Mouse (Mus musculus): Measurements from ENCODE around the gene Ssr3. TPM values are rescaled to one million over a fixed set of nuclear protein-coding genes. Genes with fewer than 3 reads are reported as not detected.

Ssr3 gene
- polyA plus RNA-seq, 1 experiment from 2014 or later, result 160 TPM

GRCm38 (mm10) chr3:65381094-65381493 is 11.3 kb downstream of the Ssr3 start:
- Histone ChIP-seq H3K4me1 (ENCODE audit: control insufficient read depth, insufficient read depth, low read length) (no peaks in the 10 kb centered on the region), H3K27ac (ENCODE audit: low read depth, low read length) (no peak overlapping the region), H3K4me2 (ENCODE audit: low read depth, low read length) (no peak overlapping the region), H3K27me3 (ENCODE audit: control insufficient read depth, insufficient read depth, low read length) (no peaks in the 10 kb centered on the region), H3K9ac (replicated peaks; ENCODE audit: low read depth, low read length) (no peak overlapping the region), H3K36me3 (ENCODE audit: control insufficient read depth, insufficient read depth, low read length) (peaks cover 39% of the 10 kb centered on the region), H3K9me3 (ENCODE audit: control insufficient read depth, low read length) (no peaks in the 10 kb centered on the region), H3K4me3 (ENCODE audit: low read depth, low read length) (no peak overlapping the region)
- 86% methylated on average over 4 of the region's 4 CpGs for WGBS
- no peak for ATAC-seq (ENCODE audit: low read depth)

- no peak overlapping the region for H3K27ac ChIP-seq (ENCODE audit: low read depth, low read length)
- H3K4me2 ChIP-seq (ENCODE audit: low read depth, low read length), result no peak overlapping the region
- peaks cover 34% of the 10 kb centered on the region for H3K36me3 ChIP-seq (ENCODE audit: control insufficient read depth, insufficient read depth, low read length)
- no peaks in the 10 kb centered on the region for H3K4me1 ChIP-seq (ENCODE audit: control insufficient read depth, insufficient read depth, low read length)
- no peak overlapping the region for H3K9ac ChIP-seq (replicated peaks; ENCODE audit: low read depth, low read length)
- ATAC-seq (ENCODE audit: low read depth), result 0 out of 2 replicates have a peak, but pooled peaks have one; percentile 49
- WGBS, result 74% methylated on average over 4 of the region's 4 CpGs
- H3K4me3 ChIP-seq (ENCODE audit: low read depth, low read length), result no peak overlapping the region
- no peaks in the 10 kb centered on the region for H3K27me3 ChIP-seq (ENCODE audit: control insufficient read depth, insufficient read depth, low read length)
- no peaks in the 10 kb centered on the region for H3K9me3 ChIP-seq (ENCODE audit: control insufficient read depth, low read length)
Observed at GRCm38 (mm10) chr3:65379884-65380539, 12.4 kb downstream of the Ssr3 start.

- no peak overlapping the region for H3K4me2 ChIP-seq (ENCODE audit: low read depth, low read length)
- no peak overlapping the region for H3K4me3 ChIP-seq (ENCODE audit: low read depth, low read length)
- H3K36me3 ChIP-seq (ENCODE audit: control insufficient read depth, insufficient read depth, low read length), result peaks cover 30% of the 10 kb centered on the region
- H3K9ac ChIP-seq (replicated peaks; ENCODE audit: low read depth, low read length), result no peak overlapping the region
- no peaks in the 10 kb centered on the region for H3K9me3 ChIP-seq (ENCODE audit: control insufficient read depth, low read length)
- ATAC-seq (ENCODE audit: low read depth), result no peak
- H3K4me1 ChIP-seq (ENCODE audit: control insufficient read depth, insufficient read depth, low read length), result no peaks in the 10 kb centered on the region
- H3K27ac ChIP-seq (ENCODE audit: low read depth, low read length), result no peak overlapping the region
- H3K27me3 ChIP-seq (ENCODE audit: control insufficient read depth, insufficient read depth, low read length), result no peaks in the 10 kb centered on the region
Observed at GRCm38 (mm10) chr3:65378724-65379123, 13.7 kb downstream of the Ssr3 start.

GRCm38 (mm10) chr3:65374729-65375128 is 17.7 kb downstream of the Ssr3 start:
- Histone ChIP-seq H3K4me1 (ENCODE audit: control insufficient read depth, insufficient read depth, low read length) (no peaks in the 10 kb centered on the region), H3K9me3 (ENCODE audit: control insufficient read depth, low read length) (no peaks in the 10 kb centered on the region), H3K4me2 (ENCODE audit: low read depth, low read length) (no peak overlapping the region), H3K4me3 (ENCODE audit: low read depth, low read length) (no peak overlapping the region), H3K27me3 (ENCODE audit: control insufficient read depth, insufficient read depth, low read length) (no peaks in the 10 kb centered on the region), H3K36me3 (ENCODE audit: control insufficient read depth, insufficient read depth, low read length) (peaks cover 11% of the 10 kb centered on the region), H3K27ac (ENCODE audit: low read depth, low read length) (no peak overlapping the region), H3K9ac (replicated peaks; ENCODE audit: low read depth, low read length) (no peak overlapping the region)
- no peak for ATAC-seq (ENCODE audit: low read depth)
- WGBS, result 83% methylated on average over 3 of the region's 3 CpGs

- no peaks in the 10 kb centered on the region for H3K4me1 ChIP-seq (ENCODE audit: control insufficient read depth, insufficient read depth, low read length)
- H3K9me3 ChIP-seq (ENCODE audit: control insufficient read depth, low read length), result no peaks in the 10 kb centered on the region
- no peak overlapping the region for H3K9ac ChIP-seq (replicated peaks; ENCODE audit: low read depth, low read length)
- no peak for ATAC-seq (ENCODE audit: low read depth)
- H3K27ac ChIP-seq (ENCODE audit: low read depth, low read length), result no peak overlapping the region
- no peaks in the 10 kb centered on the region for H3K27me3 ChIP-seq (ENCODE audit: control insufficient read depth, insufficient read depth, low read length)
- H3K36me3 ChIP-seq (ENCODE audit: control insufficient read depth, insufficient read depth, low read length), result peaks cover 6% of the 10 kb centered on the region; the same call in 1 of the 2 replicates
- no peak overlapping the region for H3K4me2 ChIP-seq (ENCODE audit: low read depth, low read length)
- 80% methylated on average over 5 of the region's 5 CpGs for WGBS
- no peak overlapping the region for H3K4me3 ChIP-seq (ENCODE audit: low read depth, low read length)
Observed at GRCm38 (mm10) chr3:65373594-65374182, 18.7 kb downstream of the Ssr3 start.

GRCm38 (mm10) chr3:65372552-65372951 is 19.9 kb downstream of the Ssr3 start:
- Histone ChIP-seq H3K27ac (ENCODE audit: low read depth, low read length) (no peak overlapping the region), H3K36me3 (ENCODE audit: control insufficient read depth, insufficient read depth, low read length) (peaks cover 6% of the 10 kb centered on the region; the same call in 1 of the 2 replicates), H3K4me3 (ENCODE audit: low read depth, low read length) (no peak overlapping the region), H3K4me1 (ENCODE audit: control insufficient read depth, insufficient read depth, low read length) (no peaks in the 10 kb centered on the region), H3K27me3 (ENCODE audit: control insufficient read depth, insufficient read depth, low read length) (no peaks in the 10 kb centered on the region), H3K9me3 (ENCODE audit: control insufficient read depth, low read length) (no peaks in the 10 kb centered on the region), H3K4me2 (ENCODE audit: low read depth, low read length) (no peak overlapping the region), H3K9ac (replicated peaks; ENCODE audit: low read depth, low read length) (no peak overlapping the region)
- 95% methylated on average over 4 of the region's 4 CpGs for WGBS
- no peak for ATAC-seq (ENCODE audit: low read depth)

GRCm38 (mm10) chr3:65367944-65368343 is 24.5 kb downstream of the Ssr3 start:
- Histone ChIP-seq H3K9ac (replicated peaks; ENCODE audit: low read depth, low read length) (0 out of 2 replicates have a peak overlapping the region, but pooled peaks have one; percentile 11), H3K4me1 (ENCODE audit: control insufficient read depth, insufficient read depth, low read length) (no peaks in the 10 kb centered on the region), H3K27ac (ENCODE audit: low read depth, low read length) (no peak overlapping the region), H3K36me3 (ENCODE audit: control insufficient read depth, insufficient read depth, low read length) (peaks cover 6% of the 10 kb centered on the region; the same call in 1 of the 2 replicates), H3K27me3 (ENCODE audit: control insufficient read depth, insufficient read depth, low read length) (no peaks in the 10 kb centered on the region), H3K4me2 (ENCODE audit: low read depth, low read length) (no peak overlapping the region), H3K9me3 (ENCODE audit: control insufficient read depth, low read length) (no peaks in the 10 kb centered on the region), H3K4me3 (ENCODE audit: low read depth, low read length) (no peak overlapping the region)
- 67% methylated on average over 4 of the region's 4 CpGs for WGBS
- ATAC-seq (ENCODE audit: low read depth), result no peak

- H3K9ac ChIP-seq (replicated peaks; ENCODE audit: low read depth, low read length), result no peak overlapping the region
- no peaks in the 10 kb centered on the region for H3K9me3 ChIP-seq (ENCODE audit: control insufficient read depth, low read length)
- no peak overlapping the region for H3K4me3 ChIP-seq (ENCODE audit: low read depth, low read length)
- ATAC-seq (ENCODE audit: low read depth), result no peak
- H3K4me1 ChIP-seq (ENCODE audit: control insufficient read depth, insufficient read depth, low read length), result no peaks in the 10 kb centered on the region
- no peak overlapping the region for H3K4me2 ChIP-seq (ENCODE audit: low read depth, low read length)
- 76% methylated on average over 10 of the region's 10 CpGs for WGBS
- H3K36me3 ChIP-seq (ENCODE audit: control insufficient read depth, insufficient read depth, low read length), result no peaks in the 10 kb centered on the region
- H3K27ac ChIP-seq (ENCODE audit: low read depth, low read length), result no peak overlapping the region
- no peaks in the 10 kb centered on the region for H3K27me3 ChIP-seq (ENCODE audit: control insufficient read depth, insufficient read depth, low read length)
Observed at GRCm38 (mm10) chr3:65365921-65366710, 26.3 kb downstream of the Ssr3 start.

GRCm38 (mm10) chr3:65365184-65365583 is 27.2 kb downstream of the Ssr3 start:
- Histone ChIP-seq H3K27ac (ENCODE audit: low read depth, low read length) (no peak overlapping the region), H3K4me2 (ENCODE audit: low read depth, low read length) (no peak overlapping the region), H3K4me1 (ENCODE audit: control insufficient read depth, insufficient read depth, low read length) (no peaks in the 10 kb centered on the region), H3K9me3 (ENCODE audit: control insufficient read depth, low read length) (no peaks in the 10 kb centered on the region), H3K9ac (replicated peaks; ENCODE audit: low read depth, low read length) (no peak overlapping the region), H3K4me3 (ENCODE audit: low read depth, low read length) (no peak overlapping the region), H3K36me3 (ENCODE audit: control insufficient read depth, insufficient read depth, low read length) (no peaks in the 10 kb centered on the region), H3K27me3 (ENCODE audit: control insufficient read depth, insufficient read depth, low read length) (no peaks in the 10 kb centered on the region)
- WGBS, result 62% methylated on average over 6 of the region's 6 CpGs
- ATAC-seq (ENCODE audit: low read depth), result no peak
